ENCODE assay signal across 8 mouse cellular contexts in the genomic region with DNA sequence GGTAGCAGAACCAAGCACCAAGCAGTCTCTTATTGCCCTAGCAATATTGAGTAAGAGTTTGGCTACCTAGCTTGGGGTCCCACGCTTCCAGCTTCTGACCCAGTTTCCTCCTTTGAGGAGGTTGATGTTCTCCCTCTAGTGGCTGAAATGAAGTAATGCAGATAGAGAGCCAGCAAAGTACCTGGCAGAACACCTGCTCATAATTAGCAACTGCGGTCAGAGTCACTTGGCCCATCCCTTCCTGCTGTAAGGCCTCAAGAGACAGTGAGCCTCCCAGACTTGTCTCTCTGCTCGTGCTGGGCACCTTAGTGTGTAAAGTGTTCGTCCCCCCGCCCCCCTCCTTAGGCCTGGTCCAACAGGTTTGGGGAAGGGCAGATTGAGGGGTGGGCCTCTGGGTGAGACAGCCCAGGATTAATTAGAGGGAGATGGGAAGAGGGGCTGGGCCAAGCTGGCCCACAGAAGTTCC. TPM values are rescaled to one million over a fixed set of nuclear protein-coding genes. Genes with fewer than 3 reads are reported as not detected.
DNase-seq lines count a peak whose midpoint lies in the region; ATAC-seq and TF ChIP-seq lines count a peak whose summit lies in the region.
"Had no signal": no experiment of that assay in that cellular context is flagged by ENCODE, and none has a peak within 500 bp of the region (broad histone marks: within the 10 kb centered on the region; RNA-seq: fewer than 3 reads in every experiment).

No protein-coding gene starts in this region.

- no peaks in the 10 kb centered on the region for H3K9me3 ChIP-seq in hindbrain, embryonic 15.5 days
- no peaks in the 10 kb centered on the region for H3K9me3 ChIP-seq in midbrain, embryonic 14.5 days (ENCODE audit: control insufficient read depth, low read length)

- H3K9ac ChIP-seq in hindbrain, embryonic 15.5 days: no peak overlapping the region
- no peak overlapping the region for H3K9ac ChIP-seq in midbrain, embryonic 14.5 days (replicated peaks; ENCODE audit: low read length)

- DNase-seq in lung, adult 2 months: peak; percentile 19
- DNase-seq in lung, postnatal 4 days: no peak
- DNase-seq in midbrain, embryonic 14.5 days: peak; percentile 77
- DNase-seq in urinary bladder, postnatal 36 days (ENCODE audit: low spot score in 2 of 2): no peak
- DNase-seq in right cerebral cortex, postnatal 4 days: no peak

- TF ChIP-seq POLR2A in lung, adult 2 months (IDR thresholded peaks at IDR 0.05; ENCODE audit: borderline replicate concordance, extremely low read depth, low read depth, low read length): no peak
- no peak for TF ChIP-seq POLR2A in bone marrow, adult 2 months (IDR thresholded peaks at IDR 0.05; ENCODE audit: borderline replicate concordance, control insufficient read depth, low read depth, low read length)

- no peak overlapping the region for H3K4me3 ChIP-seq in lung, adult 2 months (replicated peaks; ENCODE audit: extremely low read depth, low read depth, low read length)
- no peak overlapping the region for H3K4me3 ChIP-seq in bone marrow, adult 2 months (replicated peaks; ENCODE audit: control insufficient read depth, low read depth, low read length)
- no peak overlapping the region for H3K4me3 ChIP-seq in hindbrain, embryonic 15.5 days
- H3K4me3 ChIP-seq in midbrain, embryonic 14.5 days (replicated peaks; ENCODE audit: low read depth, low read length): no peak overlapping the region

- no peak overlapping the region for H3K4me2 ChIP-seq in hindbrain, embryonic 15.5 days
- no peak overlapping the region for H3K4me2 ChIP-seq in midbrain, embryonic 14.5 days (ENCODE audit: low read length)

- ATAC-seq in hindbrain, embryonic 15.5 days (ENCODE audit: low FRiP score, low read depth): peak; percentile 32; the same call in 1 of the 2 replicates
- ATAC-seq in midbrain, embryonic 14.5 days (ENCODE audit: low FRiP score, low TSS enrichment): no peak

- 20% methylated on average over 5 of the region's 5 CpGs for WGBS in lung, adult 2 months
- 33% methylated on average over 5 of the region's 5 CpGs for WGBS in bone marrow, adult 2 months
- 15% methylated on average over 5 of the region's 5 CpGs for WGBS in hindbrain, embryonic 15.5 days
- 17% methylated on average over 5 of the region's 5 CpGs for WGBS in midbrain, embryonic 14.5 days

- peaks cover 6% of the 10 kb centered on the region; the same call in 1 of the 2 replicates for H3K36me3 ChIP-seq in hindbrain, embryonic 15.5 days
- H3K36me3 ChIP-seq in midbrain, embryonic 14.5 days (ENCODE audit: control insufficient read depth, insufficient read depth, low read length): peaks cover 22% of the 10 kb centered on the region

- H3K27ac ChIP-seq in bone marrow, adult 2 months (ENCODE audit: control insufficient read depth, insufficient read depth, low read depth, low read length, poor library complexity): no peak overlapping the region
- no peak overlapping the region for H3K27ac ChIP-seq in hindbrain, embryonic 15.5 days (replicated peaks)
- no peak overlapping the region for H3K27ac ChIP-seq in midbrain, embryonic 14.5 days (replicated peaks; ENCODE audit: low read depth, low read length)

- peak; percentile 51 for TF ChIP-seq CTCF in lung, adult 2 months (IDR thresholded peaks at IDR 0.05; ENCODE audit: insufficient read depth, low read length)
- TF ChIP-seq CTCF in bone marrow, adult 2 months (IDR thresholded peaks at IDR 0.05; ENCODE audit: control insufficient read depth, insufficient read depth, low read length): peak; percentile 40; the same call in 1 of the 2 replicates

- H3K4me1 ChIP-seq in lung, adult 2 months (ENCODE audit: control insufficient read depth, insufficient read depth, low read length): peaks cover 2% of the 10 kb centered on the region; the same call in 1 of the 2 replicates
- no peaks in the 10 kb centered on the region; the same call in 1 of the 2 replicates for H3K4me1 ChIP-seq in bone marrow, adult 2 months (ENCODE audit: control insufficient read depth, insufficient read depth, low read length)
- peaks cover 6% of the 10 kb centered on the region; the same call in 1 of the 2 replicates for H3K4me1 ChIP-seq in hindbrain, embryonic 15.5 days (replicated peaks)
- H3K4me1 ChIP-seq in midbrain, embryonic 14.5 days (ENCODE audit: control insufficient read depth, insufficient read depth, low read length): no peaks in the 10 kb centered on the region

- H3K27me3 ChIP-seq in hindbrain, embryonic 15.5 days: peaks cover 38% of the 10 kb centered on the region
- H3K27me3 ChIP-seq in midbrain, embryonic 14.5 days (ENCODE audit: control insufficient read depth, insufficient read depth, low read length): peaks cover 25% of the 10 kb centered on the region

RNA-seq across cellular contexts. Expression of a gene that starts 4.3 kb away (rescaled TPM):
- 4.0 and 6.8 TPM in 2 replicates for polyA plus RNA-seq in lung, adult 2 months (2012; rRNA removed)
- 0.66 and 2.2 TPM in 2 replicates for polyA plus RNA-seq in bone marrow, adult 2 months (2011; ENCODE audit: insufficient read depth, insufficient read length, low replicate concordance, missing spikeins)
- polyA plus RNA-seq in hindbrain, embryonic 15.5 days (2015; fragmentation: Nextera tagmentation; extraction: Ambion mirVana): 0.13 TPM in 1 of 2 replicates, not detected in the other
- polyA plus RNA-seq in midbrain, embryonic 14.5 days (2014; fragmentation: Nextera tagmentation; extraction: Ambion mirVana): 0.26 TPM in 1 of 2 replicates, not detected in the other
- polyA plus RNA-seq: frontal cortex, adult 2 months had no signal

RNA-seq across cellular contexts. Expression of a gene that starts 8.8 kb away (rescaled TPM):
- 284 and 321 TPM in 2 replicates for polyA plus RNA-seq in lung, adult 2 months (2012; rRNA removed)
- polyA plus RNA-seq in bone marrow, adult 2 months (2011; ENCODE audit: insufficient read depth, insufficient read length, low replicate concordance, missing spikeins): 28.3 and 54.3 TPM in 2 replicates
- 127 and 138 TPM in 2 replicates for polyA plus RNA-seq in hindbrain, embryonic 15.5 days (2015; fragmentation: Nextera tagmentation; extraction: Ambion mirVana)
- 110 and 150 TPM in 2 replicates for polyA plus RNA-seq in midbrain, embryonic 14.5 days (2014; fragmentation: Nextera tagmentation; extraction: Ambion mirVana)

RNA-seq across cellular contexts. Expression of a gene that starts 9.1 kb away (rescaled TPM):
- polyA plus RNA-seq in lung, adult 2 months (2012; rRNA removed): 18.1 and 20.6 TPM in 2 replicates
- polyA plus RNA-seq in bone marrow, adult 2 months (2011; ENCODE audit: insufficient read depth, insufficient read length, low replicate concordance, missing spikeins): 15.1 and 27.9 TPM in 2 replicates
- 40.5 and 43.5 TPM in 2 replicates for polyA plus RNA-seq in hindbrain, embryonic 15.5 days (2015; fragmentation: Nextera tagmentation; extraction: Ambion mirVana)
- 43.9 and 44.9 TPM in 2 replicates for polyA plus RNA-seq in midbrain, embryonic 14.5 days (2014; fragmentation: Nextera tagmentation; extraction: Ambion mirVana)

RNA-seq across cellular contexts. Expression of a gene that starts 12.7 kb away (rescaled TPM):
- polyA plus RNA-seq in lung, adult 2 months (2012; rRNA removed): 32.4 and 39.7 TPM in 2 replicates
- polyA plus RNA-seq in bone marrow, adult 2 months (2011; ENCODE audit: insufficient read depth, insufficient read length, low replicate concordance, missing spikeins): 18.0 TPM in 1 of 2 replicates, not detected in the other
- polyA plus RNA-seq in hindbrain, embryonic 15.5 days (2015; fragmentation: Nextera tagmentation; extraction: Ambion mirVana): 3.3 and 5.3 TPM in 2 replicates
- 1.2 and 1.9 TPM in 2 replicates for polyA plus RNA-seq in midbrain, embryonic 14.5 days (2014; fragmentation: Nextera tagmentation; extraction: Ambion mirVana)

RNA-seq across cellular contexts. Expression of a gene that starts 14.5 kb away (rescaled TPM):
- 0.57 and 0.86 TPM in 2 replicates for polyA plus RNA-seq in lung, adult 2 months (2012; rRNA removed)
- polyA plus RNA-seq in bone marrow, adult 2 months (2011; ENCODE audit: insufficient read depth, insufficient read length, low replicate concordance, missing spikeins): 4.2 TPM in 1 of 2 replicates, not detected in the other
- polyA plus RNA-seq in hindbrain, embryonic 15.5 days (2015; fragmentation: Nextera tagmentation; extraction: Ambion mirVana): 0.38 and 0.66 TPM in 2 replicates
- not detected in 2 replicates for polyA plus RNA-seq in midbrain, embryonic 14.5 days (2014; fragmentation: Nextera tagmentation; extraction: Ambion mirVana)

Comparison
In these comparisons a context has a peak if more than half of its experiments do, and no peak if none do; other contexts are left out.
1. DNase-seq: peak in lung, adult 2 months (single experiment) and midbrain, embryonic 14.5 days (single experiment); none in lung, postnatal 4 days (0 of 2), urinary bladder, postnatal 36 days (0 of 2) and right cerebral cortex, postnatal 4 days (single experiment).